Mouse (Mus musculus) left cerebral cortex, adult 11 months (tissue): ENCODE data around the gene Mpdz.

Experiments used
- DNase-seq: peaks from one replicate; pipeline ENCODE4 v3.0.0; 2022; ENCODE audit warnings: low spot score

Mpdz gene

DNA sequence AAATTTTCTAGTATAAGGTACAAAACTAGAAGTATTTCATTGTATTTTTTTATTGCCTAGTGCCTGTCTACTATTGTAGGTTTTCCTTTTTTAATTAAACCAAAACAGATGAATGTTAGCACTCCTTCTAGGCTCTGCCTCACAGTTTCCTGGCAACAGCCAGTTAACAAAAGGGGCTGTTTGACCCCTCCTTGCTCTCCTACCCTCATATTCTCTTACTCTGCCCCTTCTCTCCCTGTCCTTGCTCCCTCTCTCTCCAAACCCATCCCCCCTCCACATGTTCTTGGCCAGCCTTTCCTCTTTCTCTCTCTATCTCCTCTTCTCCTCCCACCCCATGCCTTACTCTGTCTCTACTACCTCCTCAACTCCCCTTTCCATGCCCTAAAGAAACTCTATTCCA, 53.4 kb downstream of the Mpdz start:
- DNase-seq: no peak

DNA sequence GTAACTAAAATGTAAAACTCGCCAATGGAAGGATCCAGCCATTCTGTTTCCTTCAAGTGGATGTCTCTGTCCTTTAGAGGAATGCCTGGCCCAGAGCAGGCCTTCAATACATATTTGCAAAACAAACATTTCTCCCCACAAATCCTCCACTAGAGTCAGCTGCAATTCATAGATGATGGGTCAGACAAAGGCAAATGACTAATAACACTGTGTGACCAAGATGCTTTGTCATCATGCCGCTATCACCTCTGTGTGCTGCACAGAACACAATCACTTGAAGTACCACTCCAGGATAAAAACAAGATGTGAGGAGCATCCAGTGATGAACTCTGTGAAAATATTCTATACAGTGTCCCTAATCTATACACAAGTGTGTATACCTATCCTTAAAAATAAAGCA, 55.0 kb downstream of the Mpdz start:
- no peak for DNase-seq

DNA sequence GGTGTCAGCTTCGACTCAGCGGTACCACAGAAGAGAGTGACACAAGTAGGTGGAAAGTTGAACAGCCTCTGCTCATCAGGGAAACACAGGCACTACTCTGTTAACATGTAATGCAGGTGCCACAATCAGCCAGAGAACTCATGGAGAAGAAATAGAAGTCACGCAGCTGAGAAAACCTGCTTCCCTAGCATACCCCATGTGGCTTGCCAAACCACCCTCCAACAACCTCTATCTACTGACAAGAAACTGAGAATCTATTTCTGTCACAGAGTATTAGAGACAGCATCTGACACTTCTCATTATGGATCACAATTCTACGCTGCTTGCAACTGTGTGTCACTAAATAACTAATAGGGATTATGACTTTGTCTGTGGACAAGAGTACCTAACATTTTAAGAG, 70.3 kb downstream of the Mpdz start:
- DNase-seq: no peak

DNA sequence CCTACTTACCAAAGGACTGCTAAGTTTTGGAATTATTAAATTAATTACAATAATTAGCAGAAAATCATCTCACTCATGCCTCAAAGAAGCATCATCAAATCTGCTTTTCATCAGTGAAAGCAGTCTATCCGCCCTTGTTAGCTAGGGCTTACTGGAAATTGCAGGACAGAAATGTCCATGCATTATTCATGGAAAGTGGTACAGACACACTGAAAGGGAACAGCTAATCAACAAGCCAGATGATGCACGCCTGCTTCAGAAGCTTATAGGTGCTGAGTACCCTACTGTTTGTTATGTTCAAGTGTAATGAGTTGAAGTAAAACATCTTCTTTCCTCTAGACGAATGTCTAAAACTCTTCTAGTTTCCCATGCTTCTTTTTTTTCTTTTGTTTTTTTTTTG, 91.2 kb downstream of the Mpdz start:
- DNase-seq: no peak

DNA sequence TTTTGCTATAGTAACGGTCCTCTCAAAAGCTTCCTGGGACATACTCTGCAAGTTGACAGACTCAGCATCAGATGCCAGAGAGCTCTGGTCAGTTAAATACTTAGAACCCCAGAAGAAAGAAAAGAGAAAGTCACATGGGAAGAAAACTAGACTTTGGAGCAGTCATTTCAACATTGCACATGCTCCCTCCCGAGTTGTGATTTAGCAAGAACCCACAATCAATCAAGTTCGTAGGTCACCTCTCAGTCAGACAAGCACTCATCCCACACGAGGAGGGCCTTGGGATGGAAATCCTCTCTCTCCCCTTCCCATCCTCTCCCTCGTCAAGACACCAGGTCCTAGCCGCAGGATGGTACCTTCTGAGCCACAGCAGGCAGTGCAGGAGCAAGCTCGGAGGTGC, 94.0 kb downstream of the Mpdz start:
- DNase-seq: no peak

DNA sequence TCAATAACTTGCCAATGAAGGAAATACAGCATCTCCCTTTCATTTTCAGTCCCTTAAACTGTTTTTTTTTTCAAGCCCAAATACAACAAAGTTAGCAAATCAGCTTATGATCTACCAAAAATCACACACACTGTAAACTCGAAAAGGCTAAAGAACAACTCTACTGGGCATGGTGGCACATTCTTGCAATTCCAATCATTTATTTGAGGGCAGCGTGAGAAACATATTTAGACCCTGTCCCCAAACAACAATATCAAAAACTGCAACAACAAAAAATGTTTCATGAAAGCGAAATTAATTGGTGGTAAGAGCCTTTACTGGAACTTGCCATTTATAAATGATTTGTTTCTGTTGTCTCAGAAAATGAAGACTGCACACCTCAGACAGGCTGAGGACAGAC, 97.5 kb downstream of the Mpdz start:
- no peak for DNase-seq

DNA sequence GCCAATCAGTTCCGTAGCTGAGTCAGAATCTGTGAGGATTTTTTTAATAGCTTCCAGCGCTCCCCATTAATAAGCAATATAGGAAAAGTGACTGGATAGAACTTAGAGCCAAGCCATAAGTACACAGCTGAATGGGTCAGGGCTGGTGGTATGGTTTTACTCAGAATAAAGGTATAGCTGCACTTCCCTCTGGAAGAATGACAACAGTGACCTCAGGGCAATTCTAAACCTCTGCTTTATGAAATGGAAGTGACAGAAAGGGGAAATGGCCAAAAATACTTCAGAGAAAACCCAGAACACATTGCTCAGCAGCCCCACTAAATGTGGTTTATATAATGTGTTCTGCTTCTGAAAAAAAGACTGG, 109.0 kb downstream of the Mpdz start:
- no peak for DNase-seq

DNA sequence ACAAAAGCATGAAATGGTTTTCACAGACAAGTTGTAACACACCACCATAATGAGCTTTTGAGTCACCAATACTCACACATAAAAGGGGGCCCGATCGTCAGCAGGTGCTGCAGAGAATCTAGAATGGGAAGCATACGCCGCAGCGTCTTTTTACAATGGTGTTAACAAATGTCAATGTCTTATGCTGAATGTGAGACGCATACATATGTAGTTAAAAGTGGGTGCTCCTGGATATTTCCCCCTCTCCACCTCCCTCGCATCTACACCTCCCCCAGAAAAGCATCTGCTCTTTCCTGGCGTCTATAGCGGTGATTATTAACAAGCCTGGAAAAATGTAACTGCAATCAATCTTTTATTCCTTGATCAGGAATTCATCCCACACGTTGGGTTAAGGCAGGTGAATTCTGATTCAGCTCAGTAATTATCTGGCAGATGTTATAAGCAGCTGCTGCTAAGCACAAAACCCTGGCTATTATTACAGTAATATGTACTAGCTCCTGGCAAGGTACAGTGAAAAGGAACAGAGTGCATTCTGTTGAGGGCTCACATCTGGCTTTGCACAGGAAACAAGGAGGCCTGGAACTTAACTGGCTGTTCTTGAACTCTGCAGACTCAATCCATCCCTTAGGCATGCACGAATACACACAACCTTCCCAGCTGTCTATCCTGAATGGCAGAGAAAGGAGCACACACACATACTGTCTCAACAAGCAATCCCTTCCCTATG, 109.6 kb downstream of the Mpdz start:
- DNase-seq: peak; percentile 37

DNA sequence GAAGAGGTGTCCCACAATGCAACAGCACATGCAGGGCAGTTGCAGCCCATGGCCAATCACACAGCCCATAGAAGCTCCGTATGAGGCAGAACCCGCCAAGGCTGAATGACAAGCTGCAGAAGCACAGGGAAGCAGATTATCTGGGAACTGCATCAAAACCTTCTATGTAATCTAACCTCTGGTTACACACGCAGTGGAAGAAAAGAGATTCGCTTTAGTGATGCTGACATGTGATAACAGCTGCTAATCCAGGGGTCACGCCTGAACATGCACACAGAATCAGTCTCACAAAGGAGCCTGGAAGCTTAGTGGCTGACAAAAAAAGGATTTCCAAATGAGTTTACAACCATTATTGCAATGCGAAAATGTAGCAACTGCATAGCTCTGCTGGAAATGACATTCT, 110.2 kb downstream of the Mpdz start:
- no peak for DNase-seq

DNA sequence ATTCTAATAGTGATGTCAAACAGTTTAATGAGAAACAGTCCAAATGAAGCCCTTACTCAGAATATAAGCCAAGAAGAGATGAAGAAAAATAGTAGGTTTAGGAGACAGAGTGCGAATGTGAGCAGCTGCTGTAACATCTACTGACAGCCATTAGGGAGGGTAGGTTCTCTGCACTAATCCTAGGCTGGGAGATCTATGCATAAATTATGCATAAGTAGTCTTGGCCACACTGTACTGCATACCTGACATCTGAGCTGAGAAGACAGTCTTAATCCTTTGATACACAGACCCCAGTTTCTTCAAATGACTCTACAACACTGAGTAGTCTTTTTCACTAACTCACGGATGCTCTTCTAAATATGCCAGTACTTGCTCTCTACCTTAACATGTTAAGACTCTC, 114.9 kb downstream of the Mpdz start:
- DNase-seq: no peak

DNA sequence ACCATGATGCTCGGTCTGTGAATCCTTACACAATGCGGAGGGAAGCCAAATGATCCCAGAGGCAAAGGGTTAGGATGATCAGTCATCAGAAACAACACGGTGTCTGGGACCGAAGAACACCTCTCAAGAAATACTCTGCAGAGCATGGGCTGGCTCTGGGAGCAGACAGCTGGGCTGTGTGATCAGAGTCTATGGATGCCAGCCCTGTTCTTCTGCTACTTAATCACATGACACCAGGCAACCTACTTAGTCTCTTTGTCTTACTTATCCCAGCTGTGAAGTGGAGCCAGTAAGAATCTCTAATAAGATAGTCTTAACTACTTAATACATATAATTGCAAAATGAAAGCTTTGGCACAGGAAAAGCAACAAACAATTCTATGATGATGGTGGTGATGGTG, 118.8 kb downstream of the Mpdz start:
- DNase-seq: no peak

DNA sequence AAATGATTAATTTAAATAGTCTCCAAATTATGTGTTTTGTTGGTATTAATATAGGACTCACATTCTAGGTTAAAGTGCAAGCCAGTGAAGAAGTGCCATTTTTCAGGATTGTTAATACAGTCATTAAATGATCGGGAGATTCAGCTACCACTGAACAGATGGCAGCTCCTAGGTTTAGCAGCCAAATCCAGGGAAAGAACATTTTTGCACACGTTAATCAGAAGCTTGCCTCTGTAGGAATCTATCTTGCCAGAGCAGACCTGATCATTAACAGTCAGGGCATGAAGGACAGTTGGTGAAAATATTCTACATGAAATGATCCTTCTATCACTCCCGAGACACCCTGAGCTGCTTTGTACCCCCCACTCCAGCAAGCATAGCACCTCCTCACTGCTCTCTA, 120.4 kb downstream of the Mpdz start:
- no peak for DNase-seq

DNA sequence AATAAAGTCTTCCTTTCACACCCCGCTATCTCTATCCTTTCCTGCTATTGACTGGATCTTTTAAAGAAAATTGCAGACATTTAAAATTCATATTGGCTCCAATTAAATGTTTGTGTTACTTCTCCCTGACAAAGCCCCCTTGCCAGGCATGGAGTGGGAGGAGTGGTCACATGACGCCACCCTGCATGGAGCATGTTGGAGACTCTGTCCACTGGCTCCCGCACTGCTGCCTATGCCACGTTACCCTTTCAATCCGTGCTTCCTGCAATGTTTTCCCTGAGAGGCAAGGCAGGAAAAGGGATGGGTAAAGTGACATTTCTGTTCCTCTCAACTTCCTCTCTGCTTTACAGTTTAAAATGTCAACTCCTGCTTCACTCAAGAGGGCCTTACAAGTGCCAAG, 128.0 kb downstream of the Mpdz start:
- DNase-seq: no peak

DNA sequence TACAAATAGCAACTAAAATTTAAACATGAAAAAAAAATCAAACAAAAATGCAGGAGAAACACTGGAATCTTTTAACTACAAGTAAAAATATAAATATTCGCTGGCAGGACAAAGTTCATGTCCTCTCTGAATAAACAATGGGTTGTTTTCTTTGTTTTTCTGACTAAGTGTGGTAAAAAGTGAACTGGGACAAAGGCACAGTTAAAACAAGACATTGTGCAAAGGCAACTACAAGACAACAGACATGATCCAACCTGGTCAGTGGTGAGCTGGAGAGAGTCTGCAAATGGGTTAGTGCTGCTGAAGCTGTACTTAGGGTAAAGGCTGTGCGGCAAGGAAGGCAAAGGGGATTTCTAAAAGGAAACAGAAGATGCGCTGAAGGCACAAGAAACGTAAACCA, 129.4 kb downstream of the Mpdz start:
- no peak for DNase-seq

DNA sequence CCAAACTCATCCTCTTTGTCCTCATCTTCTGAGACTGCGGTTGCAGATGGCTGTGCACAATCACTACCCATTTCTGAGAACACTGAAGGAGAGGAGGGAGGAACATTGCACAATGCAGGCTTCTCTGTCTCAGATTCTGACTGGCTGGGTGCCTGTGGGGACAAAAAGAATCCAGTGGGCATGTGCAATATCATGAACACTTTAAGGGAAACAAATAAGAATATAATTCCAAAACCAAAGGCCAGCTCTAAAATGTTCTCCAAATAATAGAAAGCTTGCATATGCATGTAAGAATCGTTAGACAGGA, 132.5 kb downstream of the Mpdz start:
- DNase-seq: no peak

DNA sequence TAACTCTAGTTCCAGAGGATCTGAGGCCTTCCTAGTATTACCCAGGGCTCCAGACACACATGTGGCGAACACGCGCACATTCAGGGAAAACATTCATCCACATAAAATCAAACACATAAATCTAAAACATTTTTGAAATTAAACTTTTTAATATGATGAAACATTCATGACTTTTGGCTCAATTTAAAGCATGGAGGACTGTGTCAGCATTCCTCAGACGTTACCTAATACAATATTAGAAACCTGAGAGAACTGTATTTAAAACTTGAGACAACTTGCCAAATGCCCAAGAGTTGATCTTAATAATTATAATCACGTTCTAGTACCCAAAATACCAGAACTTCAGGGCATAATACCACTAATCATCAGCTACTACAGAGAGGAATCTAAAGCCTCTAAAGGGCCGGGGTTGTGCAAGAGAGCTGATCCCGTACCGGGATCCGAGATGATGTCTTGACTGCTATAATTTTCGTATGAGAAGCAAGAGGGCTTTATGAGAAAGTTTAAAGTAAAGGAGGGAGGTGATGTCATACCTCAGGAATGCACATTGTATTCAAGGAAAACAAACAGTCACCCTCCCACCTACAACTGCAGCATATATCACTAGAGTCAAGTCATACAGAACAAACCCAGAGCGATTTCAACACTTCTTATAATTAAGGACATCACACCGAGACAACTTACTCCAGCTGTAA, 133.0 kb downstream of the Mpdz start:
- DNase-seq: no peak

DNA sequence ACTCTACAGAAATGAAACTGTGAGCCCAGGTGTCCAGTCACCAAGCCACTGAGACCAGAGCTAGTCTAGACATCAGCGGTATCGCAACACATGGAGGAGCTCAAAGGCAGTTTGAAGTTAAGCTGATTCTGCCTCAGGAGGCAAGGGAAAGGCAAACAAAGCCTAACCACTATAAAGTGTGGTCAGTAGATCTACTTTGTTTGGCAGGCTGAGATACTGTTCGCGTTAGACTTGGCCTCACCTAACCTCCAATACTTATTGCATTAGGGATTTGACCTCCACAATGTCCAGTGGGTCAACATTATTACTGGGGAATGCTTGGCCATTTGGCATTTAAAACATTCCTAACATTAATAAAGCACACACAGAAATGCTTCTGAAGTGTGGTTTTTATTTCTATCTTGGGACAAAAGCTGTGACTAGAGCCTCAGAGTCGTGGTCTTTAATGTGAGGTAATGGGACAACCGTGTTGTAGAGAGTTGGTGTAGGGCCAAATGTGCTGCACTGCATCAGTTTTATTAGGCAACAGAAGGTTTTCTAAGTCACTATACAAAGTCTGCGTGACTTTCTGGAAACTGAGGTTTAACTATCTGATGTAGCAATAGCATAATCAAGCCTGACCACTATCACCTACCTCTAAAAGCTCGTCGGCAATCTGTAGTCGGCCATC, 134.9 kb downstream of the Mpdz start:
- DNase-seq: no peak

DNA sequence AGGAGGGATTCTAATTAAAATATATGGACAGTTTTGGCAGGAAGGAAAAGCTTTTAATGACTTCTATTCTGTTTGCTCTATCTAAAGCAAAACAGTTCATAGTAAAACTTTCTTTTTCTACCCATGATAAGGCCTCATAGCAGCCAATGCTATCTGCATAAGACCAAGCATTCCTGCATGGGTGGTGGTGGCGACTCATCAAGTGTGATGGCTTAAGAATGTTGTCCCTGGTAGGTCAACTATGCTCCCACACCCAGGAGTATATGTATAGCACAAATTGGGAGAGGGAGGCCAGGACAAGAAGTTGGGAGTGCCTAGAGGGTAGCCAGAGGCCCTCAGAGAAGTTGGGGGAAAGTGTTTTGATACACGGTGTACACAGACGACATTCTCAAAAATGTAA, 140.6 kb downstream of the Mpdz start:
- DNase-seq: no peak

DNA sequence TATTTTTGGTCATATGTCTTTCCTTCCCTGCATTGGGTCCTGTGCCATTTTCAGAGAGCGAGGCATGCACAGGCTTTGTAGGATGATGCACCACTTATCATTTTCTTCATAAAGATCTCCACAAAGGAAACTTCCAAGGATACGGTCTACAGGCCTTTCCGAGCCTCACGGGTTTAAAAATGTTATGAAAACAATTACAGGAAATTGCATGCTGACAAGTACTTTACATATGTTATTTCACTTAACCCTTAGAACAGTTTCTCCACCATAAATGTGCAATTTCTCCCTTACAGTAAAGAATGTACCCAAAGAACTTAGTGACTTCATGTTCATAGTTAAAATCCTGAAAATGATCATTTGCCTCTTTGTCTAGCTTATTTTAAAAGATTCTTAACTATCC, 144.2 kb downstream of the Mpdz start:
- no peak for DNase-seq

DNA sequence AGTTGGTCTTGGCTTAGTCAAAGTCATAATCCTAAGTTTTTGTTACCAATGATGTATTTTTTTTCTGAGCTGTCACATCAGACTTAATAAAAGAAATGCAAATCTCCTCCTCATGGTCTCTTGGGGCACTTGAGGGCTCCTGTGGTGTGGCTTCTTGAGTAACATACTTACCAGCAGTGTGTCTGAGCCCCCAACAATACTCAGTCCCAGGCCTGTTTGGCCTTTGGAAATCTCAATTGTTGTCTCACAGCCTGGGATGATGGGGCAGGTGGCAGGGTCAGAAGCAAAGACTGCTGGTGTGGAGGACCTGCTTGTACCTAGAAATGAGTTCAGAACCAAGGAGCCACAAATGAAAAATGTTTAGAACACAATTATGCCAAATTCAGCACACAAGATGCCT, 149.3 kb downstream of the Mpdz start:
- DNase-seq: no peak

DNA sequence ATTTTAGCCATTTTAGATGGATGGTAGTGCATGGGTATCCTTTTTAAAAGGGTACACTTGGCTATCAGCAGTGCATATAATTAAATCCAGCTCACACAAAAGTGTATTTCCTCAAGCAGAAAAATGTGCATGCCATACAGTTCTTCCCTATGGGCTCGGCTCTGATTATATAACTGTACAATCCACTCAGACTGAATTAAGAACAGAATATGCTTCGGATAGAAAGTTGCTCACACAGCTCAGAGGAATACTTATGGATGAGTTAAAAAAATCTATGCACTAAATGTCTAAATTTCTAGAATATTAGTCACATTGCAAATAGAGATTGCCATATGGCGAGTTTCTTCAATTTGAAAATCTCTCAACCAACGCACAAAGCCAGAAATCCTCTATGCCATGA, 157.1 kb downstream of the Mpdz start:
- no peak for DNase-seq

DNA sequence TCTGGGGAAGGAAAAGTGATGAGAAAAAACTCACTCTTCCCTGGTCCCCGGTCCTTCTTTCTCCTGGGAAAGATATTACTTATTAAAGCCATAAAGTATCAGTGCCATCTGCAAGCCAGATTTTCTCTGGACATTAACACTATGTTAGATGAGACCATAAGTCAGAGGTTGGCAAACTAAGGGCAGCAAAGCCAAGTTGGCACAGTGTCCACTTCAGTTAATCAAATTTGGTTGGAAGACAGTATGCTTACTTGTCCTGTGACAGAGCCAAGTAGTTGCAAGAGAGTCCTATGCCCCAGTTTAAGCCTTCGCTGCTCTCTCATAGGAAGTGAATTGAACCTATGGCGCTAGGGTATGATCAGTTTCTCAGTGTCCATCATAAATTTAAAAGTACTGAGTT, 159.0 kb downstream of the Mpdz start:
- DNase-seq: no peak

DNA sequence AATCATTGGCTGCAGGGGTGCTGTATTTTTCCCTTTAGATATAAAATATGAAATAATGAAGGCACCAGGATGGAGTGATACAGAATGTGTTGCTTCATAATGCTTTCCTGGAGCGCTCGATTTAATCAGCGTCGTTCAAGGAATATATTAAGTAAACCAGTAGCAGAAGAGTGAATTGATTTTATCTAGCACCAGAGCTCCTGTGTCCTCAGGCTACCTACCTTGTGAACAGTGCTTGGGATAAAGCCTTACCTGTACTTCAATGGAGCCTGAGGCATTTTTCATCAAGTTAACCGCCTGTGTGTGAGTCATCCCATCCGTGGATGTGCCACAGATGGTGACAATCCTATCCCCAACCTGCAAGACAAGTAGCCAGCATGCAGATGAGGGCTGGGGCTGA, 159.5 kb downstream of the Mpdz start:
- DNase-seq: no peak

DNA sequence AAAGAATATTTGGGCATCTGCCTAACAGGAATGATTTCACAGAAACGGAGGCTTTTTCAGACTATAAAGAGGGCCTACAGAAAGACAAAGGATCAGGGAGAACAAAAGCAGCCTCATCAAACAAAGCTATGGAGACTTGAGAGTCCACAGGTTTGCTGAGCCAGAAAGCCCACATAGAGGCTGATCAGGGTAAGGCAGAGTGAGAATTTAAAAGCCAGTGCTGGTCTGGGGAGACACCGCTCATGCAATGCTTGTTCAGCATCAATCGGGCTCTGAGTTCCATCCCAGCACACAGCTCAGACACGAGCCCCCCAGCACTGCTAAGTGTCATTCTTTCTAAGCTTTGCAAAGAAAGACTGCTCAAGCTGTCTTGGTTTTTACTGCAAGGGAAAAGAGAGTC, 162.5 kb downstream of the Mpdz start:
- DNase-seq: no peak
